Mouse (Mus musculus): ENCODE measurements around the gene Olfr437. TPM values are rescaled to one million over a fixed set of nuclear protein-coding genes. Genes with fewer than 3 reads are reported as not detected.
A peak's percentile ranks its signal among the peaks of the same experiment; 100 is the strongest.
"Not testable (repeated sequence)": the region's sequence is repeated elsewhere in the genome, so short reads cannot be mapped to it uniquely, and the experiment has no call there.

Olfr437 gene
- not detected in 2 replicates for polyA plus RNA-seq (2012; rRNA removed)

GRCm38 (mm10) chr6:43162982-43163381 lies at the start of gene Olfr437:
TSS of gene Olfr437 (plus strand) at chr6:43163282.
- no peak for DNase-seq (ENCODE audit: low read depth)
- TF ChIP-seq CTCF (IDR thresholded peaks at IDR 0.05; ENCODE audit: borderline replicate concordance, extremely low read depth, insufficient read depth, insufficient read length): no peak
- no peak for TF ChIP-seq POLR2A (IDR thresholded peaks at IDR 0.05; ENCODE audit: borderline replicate concordance, extremely low read depth, insufficient read depth, insufficient read length, poor library complexity, severe bottlenecking)

- DNase-seq (ENCODE audit: low read depth): not testable (repeated sequence)
Observed at GRCm38 (mm10) chr6:43146267-43146666, 16.8 kb upstream of the Olfr437 start, which contains the start of gene Olfr237-ps1. TSS of gene Olfr237-ps1 (plus strand) at chr6:43146567.

- DNase-seq (ENCODE audit: low read depth): peak; percentile 45
- no peak for TF ChIP-seq POLR2A (IDR thresholded peaks at IDR 0.05; ENCODE audit: borderline replicate concordance, extremely low read depth, insufficient read depth, insufficient read length, poor library complexity, severe bottlenecking)
Observed at GRCm38 (mm10) chr6:43159502-43159901, 3.6 kb upstream of the Olfr437 start.

- TF ChIP-seq CTCF (IDR thresholded peaks at IDR 0.05; ENCODE audit: borderline replicate concordance, extremely low read depth, insufficient read depth, insufficient read length): no peak
- TF ChIP-seq POLR2A (IDR thresholded peaks at IDR 0.05; ENCODE audit: borderline replicate concordance, extremely low read depth, insufficient read depth, insufficient read length, poor library complexity, severe bottlenecking): no peak
- DNase-seq (ENCODE audit: low read depth): no peak
Observed at GRCm38 (mm10) chr6:43167246-43167645, 4.2 kb downstream of the Olfr437 start.

GRCm38 (mm10) chr6:43171840-43172239 lies 8.8 kb downstream of the Olfr437 start, which contains the start of gene Olfr13:
TSS of gene Olfr13 (plus strand) at chr6:43172140.
- TF ChIP-seq POLR2A (IDR thresholded peaks at IDR 0.05; ENCODE audit: borderline replicate concordance, extremely low read depth, insufficient read depth, insufficient read length, poor library complexity, severe bottlenecking) (no peak), CTCF (IDR thresholded peaks at IDR 0.05; ENCODE audit: borderline replicate concordance, extremely low read depth, insufficient read depth, insufficient read length) (no peak)
- no peak for DNase-seq (ENCODE audit: low read depth)

GRCm38 (mm10) chr6:43178129-43178528 lies 15.0 kb downstream of the Olfr437 start:
- no peak for TF ChIP-seq CTCF (IDR thresholded peaks at IDR 0.05; ENCODE audit: borderline replicate concordance, extremely low read depth, insufficient read depth, insufficient read length)
- TF ChIP-seq POLR2A (IDR thresholded peaks at IDR 0.05; ENCODE audit: borderline replicate concordance, extremely low read depth, insufficient read depth, insufficient read length, poor library complexity, severe bottlenecking): no peak
- DNase-seq (ENCODE audit: low read depth): no peak

GRCm38 (mm10) chr6:43178584-43179501 lies 15.8 kb downstream of the Olfr437 start:
- no peak for TF ChIP-seq CTCF (IDR thresholded peaks at IDR 0.05; ENCODE audit: borderline replicate concordance, extremely low read depth, insufficient read depth, insufficient read length)
- no peak for TF ChIP-seq POLR2A (IDR thresholded peaks at IDR 0.05; ENCODE audit: borderline replicate concordance, extremely low read depth, insufficient read depth, insufficient read length, poor library complexity, severe bottlenecking)
- peak; percentile 74 for DNase-seq (ENCODE audit: low read depth)

GRCm38 (mm10) chr6:43190986-43191385 lies 27.9 kb downstream of the Olfr437 start:
- no peak for DNase-seq (ENCODE audit: low read depth)
- TF ChIP-seq POLR2A (IDR thresholded peaks at IDR 0.05; ENCODE audit: borderline replicate concordance, extremely low read depth, insufficient read depth, insufficient read length, poor library complexity, severe bottlenecking) (no peak), CTCF (IDR thresholded peaks at IDR 0.05; ENCODE audit: borderline replicate concordance, extremely low read depth, insufficient read depth, insufficient read length) (no peak)

GRCm38 (mm10) chr6:43196781-43197180 lies 33.7 kb downstream of the Olfr437 start, which contains the start of gene Olfr435:
TSS of gene Olfr435 (plus strand) at chr6:43197146.
- no peak for TF ChIP-seq POLR2A (IDR thresholded peaks at IDR 0.05; ENCODE audit: borderline replicate concordance, extremely low read depth, insufficient read depth, insufficient read length, poor library complexity, severe bottlenecking)
- TF ChIP-seq CTCF (IDR thresholded peaks at IDR 0.05; ENCODE audit: borderline replicate concordance, extremely low read depth, insufficient read depth, insufficient read length): no peak
- DNase-seq (ENCODE audit: low read depth): no peak

- no peak for DNase-seq (ENCODE audit: low read depth)
- TF ChIP-seq CTCF (IDR thresholded peaks at IDR 0.05; ENCODE audit: borderline replicate concordance, extremely low read depth, insufficient read depth, insufficient read length) (no peak), POLR2A (IDR thresholded peaks at IDR 0.05; ENCODE audit: borderline replicate concordance, extremely low read depth, insufficient read depth, insufficient read length, poor library complexity, severe bottlenecking) (no peak)
Observed at GRCm38 (mm10) chr6:43198094-43198493, 35.0 kb downstream of the Olfr437 start.

- TF ChIP-seq CTCF (IDR thresholded peaks at IDR 0.05; ENCODE audit: borderline replicate concordance, extremely low read depth, insufficient read depth, insufficient read length) (no peak), POLR2A (IDR thresholded peaks at IDR 0.05; ENCODE audit: borderline replicate concordance, extremely low read depth, insufficient read depth, insufficient read length, poor library complexity, severe bottlenecking) (no peak)
- DNase-seq (ENCODE audit: low read depth): no peak
Observed at GRCm38 (mm10) chr6:43202786-43203185, 39.7 kb downstream of the Olfr437 start.

GRCm38 (mm10) chr6:43205355-43205754 lies 42.3 kb downstream of the Olfr437 start:
- DNase-seq (ENCODE audit: low read depth): peak; percentile 29

GRCm38 (mm10) chr6:43212873-43213272 lies 49.8 kb downstream of the Olfr437 start, which contains the start of gene Olfr434:
TSS of gene Olfr434 (plus strand) at chr6:43213021.
- DNase-seq (ENCODE audit: low read depth): not testable (repeated sequence)

More at GRCm38 (mm10) chr6:43205355-43205754, 42.3 kb downstream of the Olfr437 start:
- TF ChIP-seq POLR2A (IDR thresholded peaks at IDR 0.05; ENCODE audit: borderline replicate concordance, extremely low read depth, insufficient read depth, insufficient read length, poor library complexity, severe bottlenecking) (no peak), CTCF (IDR thresholded peaks at IDR 0.05; ENCODE audit: borderline replicate concordance, extremely low read depth, insufficient read depth, insufficient read length) (no peak)

Measured in brain, embryonic 14.5 days (tissue).